Mouse (Mus musculus) embryonic fibroblast, embryonic 13.5 days (primary cell): Measurements from ENCODE around the gene Lmo1.

Experiments used
- CTCF ChIP-seq: IDR thresholded peaks from 2 replicates; pipeline ENCODE4 v1.5.1; 2011; ENCODE audit warnings: mild to moderate bottlenecking, control low read depth, low read length, moderate library complexity, borderline replicate concordance; ENCODE audit not compliant: insufficient read depth
- POLR2A ChIP-seq: IDR thresholded peaks from 2 replicates; pipeline ENCODE4 v1.6.1; 2011; ENCODE audit warnings: low read depth, mild to moderate bottlenecking, control low read depth, low read length, moderate library complexity

- no peak for TF ChIP-seq POLR2A
- TF ChIP-seq CTCF = no peak
These were observed 77.8 kb downstream of the Lmo1 start for GRCm38 (mm10) chr7:109097203-109097602.
